ENCODE assay signal across 12 mouse cellular contexts in the genomic region with DNA sequence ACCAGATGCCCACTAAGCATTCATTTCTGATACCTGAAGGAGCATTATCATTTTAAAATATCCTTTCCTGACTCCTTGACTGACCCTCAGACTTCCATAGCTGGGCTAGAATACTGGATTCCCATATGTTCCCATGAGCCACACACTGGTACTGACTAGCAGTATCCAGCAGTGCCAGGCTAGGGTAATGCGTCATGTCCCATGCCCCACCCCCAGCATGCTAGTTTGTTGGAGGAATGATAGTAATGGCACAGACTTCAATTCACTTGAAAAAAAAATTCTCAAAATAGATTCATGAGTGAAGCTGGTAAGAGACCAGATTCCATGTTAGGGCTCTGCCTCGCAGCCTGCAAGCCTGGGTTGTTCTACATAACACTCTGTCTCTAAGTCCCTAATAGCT.
"Had no signal": no experiment of that assay in that cellular context is flagged by ENCODE, and none has a peak within 500 bp of the region (broad histone marks: within the 10 kb centered on the region; RNA-seq: fewer than 3 reads in every experiment).

No protein-coding gene starts in this region.

- H3K27me3 ChIP-seq: limb, embryonic 13.5 days; liver, embryonic 15.5 days; midbrain, embryonic 15.5 days; neural tube, embryonic 12.5 days had no signal

- H3K9ac ChIP-seq: limb, embryonic 13.5 days; liver, embryonic 15.5 days; midbrain, embryonic 15.5 days; neural tube, embryonic 12.5 days had no signal

- DNase-seq: kidney, postnatal 25 days; lung, adult 2 months; thymus, postnatal 4 days had no signal

- H3K9me3 ChIP-seq: limb, embryonic 13.5 days; liver, embryonic 15.5 days; megakaryocyte, embryonic 14.5 days; midbrain, embryonic 15.5 days; neural tube, embryonic 12.5 days had no signal

- H3K4me2 ChIP-seq: limb, embryonic 13.5 days; liver, embryonic 15.5 days; midbrain, embryonic 11.5 days; midbrain, embryonic 15.5 days; neural tube, embryonic 12.5 days had no signal

- H3K4me1 ChIP-seq: limb, embryonic 13.5 days; neural tube, embryonic 12.5 days had no signal

- ATAC-seq: lung, postnatal 0 days; midbrain, embryonic 15.5 days had no signal

- H3K27ac ChIP-seq: limb, embryonic 13.5 days; liver, embryonic 15.5 days; macrophage; midbrain, embryonic 15.5 days; neural tube, embryonic 12.5 days; stomach, postnatal 0 days had no signal

- H3K4me3 ChIP-seq: limb, embryonic 13.5 days; liver, embryonic 15.5 days; megakaryocyte, embryonic 14.5 days; midbrain, embryonic 15.5 days; neural tube, embryonic 12.5 days had no signal

- H3K36me3 ChIP-seq: limb, embryonic 13.5 days; liver, embryonic 15.5 days; midbrain, embryonic 15.5 days; neural tube, embryonic 12.5 days had no signal
